Mouse (Mus musculus): ENCODE results near the gene Glra1.

The Glra1 gene

DNA sequence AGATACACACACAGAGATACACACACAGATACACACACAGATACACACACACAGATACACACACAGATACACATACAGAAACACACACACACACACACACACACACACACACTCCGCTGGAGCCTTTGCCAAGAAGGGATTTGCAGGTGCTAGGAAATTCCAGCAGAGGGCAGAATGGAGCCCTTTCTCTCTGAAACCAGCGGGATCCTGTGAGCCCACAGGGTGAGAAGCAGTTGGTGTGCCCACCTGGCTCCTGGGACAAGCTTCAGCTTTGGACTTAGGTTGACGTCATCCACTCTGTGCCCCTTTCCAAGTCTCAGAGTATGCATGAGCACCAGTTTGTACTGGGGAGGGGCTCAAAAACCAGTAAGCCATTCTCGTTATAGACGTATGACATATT lies 96.6 kb downstream of the Glra1 start:
- no peak for DNase-seq

GRCm38 (mm10) chr11:55505485-55505884 lies 102.5 kb downstream of the Glra1 start:
- DNase-seq = no peak

GRCm38 (mm10) chr11:55502886-55503285 lies 105.1 kb downstream of the Glra1 start:
- DNase-seq = no peak

GRCm38 (mm10) chr11:55501955-55502531 lies 106.0 kb downstream of the Glra1 start:
- no peak for DNase-seq

GRCm38 (mm10) chr11:55497885-55498284 lies 110.1 kb downstream of the Glra1 start:
- DNase-seq = peak; percentile 31

DNA sequence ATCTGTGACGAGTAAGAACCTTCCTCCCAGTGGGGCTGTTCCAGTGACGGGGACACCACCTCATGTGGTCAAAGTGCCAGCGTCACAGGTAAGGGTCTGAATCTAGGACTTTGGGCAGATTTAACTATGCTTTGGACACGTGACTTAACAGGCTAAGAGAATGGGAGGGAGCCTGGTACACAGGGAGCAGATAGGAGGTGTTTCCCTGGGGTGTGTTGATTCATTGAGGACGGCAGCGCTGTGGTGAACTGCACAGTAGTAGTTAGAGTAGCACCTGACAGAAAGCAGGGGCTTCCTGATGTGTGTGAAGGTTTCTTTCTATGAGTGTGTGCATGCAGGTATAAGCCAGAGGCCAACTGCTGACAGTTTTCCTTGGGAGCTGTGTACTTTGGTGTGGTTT lies 111.8 kb downstream of the Glra1 start:
- DNase-seq = no peak

- DNase-seq = no peak
These were observed 122.6 kb downstream of the Glra1 start for GRCm38 (mm10) chr11:55485443-55485842.

DNA sequence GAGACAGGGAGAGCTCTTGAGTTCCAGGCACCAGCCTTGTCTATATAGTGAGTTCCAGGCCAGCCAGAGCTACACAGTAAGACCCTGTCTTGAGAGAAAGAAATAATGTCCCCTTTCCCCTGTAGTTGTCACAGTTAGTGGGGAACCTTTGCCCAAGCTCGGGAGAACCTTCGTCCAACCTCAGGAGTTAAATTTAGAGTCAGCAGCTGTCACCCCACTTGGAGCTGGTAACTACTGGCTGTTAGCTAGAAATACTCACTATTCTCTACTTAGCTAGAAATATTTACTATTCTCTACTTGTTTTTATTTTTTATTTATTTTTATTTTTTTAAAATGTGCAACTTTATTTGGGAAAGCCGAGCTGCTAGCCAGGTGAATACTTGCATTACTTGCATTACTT lies 134.8 kb downstream of the Glra1 start:
- no peak for DNase-seq

DNA sequence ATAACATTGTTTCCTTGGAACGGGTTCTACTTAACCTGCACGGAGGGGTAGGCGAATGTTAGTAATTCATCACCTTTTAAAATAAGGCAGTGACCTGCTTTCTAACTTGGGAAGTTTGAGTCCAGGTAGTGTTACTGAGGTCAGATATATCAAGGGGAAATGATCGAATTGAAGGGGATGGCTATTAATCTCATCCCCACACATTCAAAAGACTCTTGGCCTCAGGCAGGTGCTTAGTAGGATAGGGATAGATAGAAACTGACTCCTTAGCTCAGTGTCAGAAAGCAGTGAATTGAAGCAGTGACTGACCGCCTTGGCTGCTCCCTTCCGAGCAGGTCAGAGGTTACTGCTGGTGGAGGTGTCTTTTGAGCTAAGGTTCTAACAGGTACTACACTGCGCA lies 136.5 kb downstream of the Glra1 start:
- DNase-seq = no peak

DNA sequence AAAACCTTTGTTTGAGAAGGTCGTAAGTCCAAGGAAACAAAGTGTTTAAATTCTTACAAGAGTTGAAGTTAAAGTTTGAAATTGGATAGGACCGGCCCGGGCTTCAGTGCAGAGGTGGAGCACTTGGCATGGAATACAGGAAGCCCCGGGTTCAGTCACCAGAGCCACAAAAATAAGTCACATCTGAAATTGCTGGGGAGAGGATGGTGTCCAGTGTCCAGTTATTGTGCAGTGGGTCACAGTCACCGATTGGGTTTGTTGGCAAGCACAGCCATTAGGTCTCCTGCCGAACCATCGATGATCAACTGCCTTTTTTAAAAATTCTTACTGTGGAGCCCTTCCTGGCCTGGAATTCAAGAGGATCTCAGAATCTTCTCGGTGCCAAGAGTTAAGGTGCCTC lies 137.2 kb downstream of the Glra1 start:
- no peak for DNase-seq

DNA sequence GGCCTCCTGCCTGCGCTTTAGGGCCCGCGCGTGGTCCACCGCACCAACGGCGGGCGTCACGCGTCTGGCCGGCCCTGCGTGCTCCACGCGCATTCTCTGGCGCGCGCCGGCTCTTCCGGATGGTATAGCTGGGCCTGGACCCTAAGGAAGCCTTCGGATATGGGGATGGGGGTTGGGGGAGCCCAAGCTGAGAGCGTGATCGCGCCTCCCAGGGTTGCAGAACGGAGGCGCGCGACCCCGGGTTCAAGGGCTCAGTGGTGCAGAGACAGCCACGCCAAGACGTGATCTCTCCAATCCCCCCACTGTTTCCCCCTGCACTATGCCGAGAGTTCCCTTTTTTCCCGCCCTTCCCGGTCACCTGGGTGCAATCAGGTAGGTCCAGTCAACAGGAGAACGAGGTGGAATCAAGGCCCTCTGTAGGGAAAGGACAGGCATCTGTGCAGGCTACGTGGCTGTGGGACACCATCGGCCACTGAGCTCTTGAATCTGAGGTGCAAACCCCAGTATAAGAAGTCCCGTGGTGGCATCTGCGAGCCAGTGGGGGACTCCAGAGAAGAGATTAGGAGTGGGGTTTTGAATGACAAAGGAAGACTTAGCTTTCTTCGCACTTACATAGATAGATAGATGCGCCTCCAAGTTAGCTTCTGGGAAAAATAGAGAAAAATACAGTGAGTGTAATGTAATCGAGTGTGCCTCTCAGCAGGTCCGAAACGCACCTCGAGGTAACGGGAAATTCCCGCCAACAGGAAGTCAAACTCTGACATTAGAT lies 137.9 kb downstream of the Glra1 start:
- DNase-seq = no peak

GRCm38 (mm10) chr11:55469048-55469843 lies 138.8 kb downstream of the Glra1 start, which contains the start of gene G3bp1:
G3bp1 (plus strand) TSS chr11:55469685.
- DNase-seq = peak; percentile 99

DNA sequence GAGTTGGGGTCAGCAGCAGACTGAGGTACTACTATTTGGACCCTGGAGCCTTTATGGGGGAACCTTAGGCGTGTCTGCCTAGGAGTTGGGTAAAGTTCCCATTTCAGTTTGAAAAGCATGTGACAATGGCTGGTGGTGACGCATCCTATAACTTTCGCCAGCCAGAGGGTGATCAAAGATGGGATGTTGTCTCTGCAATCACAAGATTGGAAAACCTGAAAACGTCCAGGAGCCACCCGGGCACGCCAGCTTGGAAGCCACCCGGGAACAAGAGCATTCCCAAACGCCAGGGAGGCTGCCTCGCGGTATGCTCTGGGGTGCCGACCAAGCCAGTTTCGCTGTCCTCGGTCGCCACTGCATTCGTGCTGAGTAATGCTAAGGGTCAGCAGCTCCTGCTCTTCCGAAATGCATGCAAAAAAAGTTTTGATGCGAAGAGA lies 139.4 kb downstream of the Glra1 start:
- DNase-seq = peak; percentile 33

DNA sequence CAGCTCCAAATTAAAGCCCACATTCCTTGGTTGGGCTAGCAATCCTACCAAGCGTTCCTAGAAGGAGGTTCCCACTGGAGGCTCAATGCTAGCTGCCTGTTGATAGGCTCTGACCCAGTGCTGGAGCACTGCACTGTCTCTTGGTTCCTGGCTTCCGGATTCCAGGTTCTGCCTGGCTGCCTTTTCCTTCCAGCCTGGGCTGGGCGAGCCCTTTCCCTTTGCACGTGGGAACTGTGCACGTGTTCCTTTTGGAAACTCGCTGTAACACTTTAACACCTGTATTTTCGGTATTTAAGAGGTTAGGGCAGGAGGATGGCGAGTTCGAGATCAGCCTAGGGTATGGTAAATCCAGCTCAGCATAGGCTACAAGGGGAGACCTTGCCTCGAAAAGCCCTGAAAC lies 140.0 kb downstream of the Glra1 start:
- DNase-seq = no peak

GRCm38 (mm10) chr11:55465177-55465576 lies 142.8 kb downstream of the Glra1 start:
- no peak for DNase-seq

- DNase-seq = no peak
These were observed 143.3 kb downstream of the Glra1 start for GRCm38 (mm10) chr11:55464707-55465106.
